Mouse (Mus musculus) layer of hippocampus, postnatal 14 days (tissue): ENCODE results near the gene Pipox. TPM values are rescaled to one million over a fixed set of nuclear protein-coding genes. Genes with fewer than 3 reads are reported as not detected.

Experiments
- DNase-seq, 2 experiments: peaks; one replicate each; pipeline ENCODE4 v3.0.0; 2021 to 2022; ENCODE audit warnings: low spot score in 2 of 2, mixed read lengths in 1 of 2
- total RNA-seq, 2 experiments: library from RNA; stranded (reverse); gene quantifications; 2 replicates each; pipeline ENCODE4 v1.2.3; 2021

The Pipox gene
- total RNA-seq, 2 experiments from 2014 or later = 0.88 to 1.4 TPM

DNA sequence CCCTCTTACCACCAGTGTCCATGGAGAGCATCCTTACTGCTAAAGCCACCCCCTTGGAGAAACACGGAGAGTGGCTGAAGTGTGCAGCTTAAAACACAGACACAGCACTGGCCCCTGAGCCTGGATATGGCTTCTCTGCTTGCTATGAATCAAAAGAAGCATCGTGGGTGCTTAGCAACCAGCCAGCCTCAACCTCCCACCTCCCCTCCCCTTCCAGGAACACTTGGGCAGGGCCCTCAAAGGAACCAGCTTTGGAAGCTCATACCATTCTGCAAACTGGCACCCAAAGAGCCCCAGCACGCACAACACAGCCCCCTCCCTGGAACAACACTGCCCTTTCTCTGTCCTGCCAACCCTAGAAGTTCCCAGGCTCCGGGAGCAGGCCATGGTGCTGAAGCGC lies 15.5 kb upstream of the Pipox start:
- DNase-seq = no peak

DNA sequence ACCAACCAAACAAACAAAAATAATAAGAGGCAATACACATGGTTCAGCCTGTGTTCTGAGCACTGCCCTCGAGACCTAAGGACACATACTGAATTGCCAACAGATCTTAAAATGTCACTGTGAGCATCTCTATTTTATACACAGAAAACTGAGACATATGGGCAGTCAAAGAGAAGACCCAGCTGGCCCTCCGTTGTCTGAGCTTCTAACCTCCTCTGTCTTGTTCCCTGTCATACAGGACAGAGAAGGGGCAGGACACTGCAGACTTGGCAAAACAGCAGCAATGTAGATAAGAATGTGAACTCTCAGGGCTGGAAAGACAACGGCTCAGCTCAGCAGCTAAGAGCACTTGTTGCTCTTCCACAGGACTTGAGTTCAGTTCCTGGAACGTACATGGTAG lies 14.6 kb upstream of the Pipox start:
- no peak for DNase-seq

DNA sequence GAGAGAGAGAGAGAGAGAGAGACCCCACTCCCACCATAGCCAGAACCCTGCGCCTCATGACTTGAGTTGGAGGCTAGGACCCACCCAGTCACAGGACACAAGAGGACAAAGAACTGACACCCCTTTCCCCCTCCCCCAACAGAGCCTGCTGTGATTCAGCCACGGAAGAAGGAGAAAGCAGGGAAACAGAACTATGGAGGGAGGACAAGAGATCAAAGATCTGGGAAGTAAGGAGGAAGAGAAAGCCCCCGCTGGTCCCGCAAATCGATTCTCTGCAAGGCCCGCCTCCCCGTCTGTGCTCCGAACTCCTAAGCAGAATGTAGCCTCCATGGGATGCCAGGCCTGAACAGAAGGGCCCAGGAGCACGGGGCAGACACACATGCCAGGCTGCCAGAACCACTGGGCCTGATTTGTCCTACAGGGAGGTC lies 12.9 kb upstream of the Pipox start:
- DNase-seq = no peak

DNA sequence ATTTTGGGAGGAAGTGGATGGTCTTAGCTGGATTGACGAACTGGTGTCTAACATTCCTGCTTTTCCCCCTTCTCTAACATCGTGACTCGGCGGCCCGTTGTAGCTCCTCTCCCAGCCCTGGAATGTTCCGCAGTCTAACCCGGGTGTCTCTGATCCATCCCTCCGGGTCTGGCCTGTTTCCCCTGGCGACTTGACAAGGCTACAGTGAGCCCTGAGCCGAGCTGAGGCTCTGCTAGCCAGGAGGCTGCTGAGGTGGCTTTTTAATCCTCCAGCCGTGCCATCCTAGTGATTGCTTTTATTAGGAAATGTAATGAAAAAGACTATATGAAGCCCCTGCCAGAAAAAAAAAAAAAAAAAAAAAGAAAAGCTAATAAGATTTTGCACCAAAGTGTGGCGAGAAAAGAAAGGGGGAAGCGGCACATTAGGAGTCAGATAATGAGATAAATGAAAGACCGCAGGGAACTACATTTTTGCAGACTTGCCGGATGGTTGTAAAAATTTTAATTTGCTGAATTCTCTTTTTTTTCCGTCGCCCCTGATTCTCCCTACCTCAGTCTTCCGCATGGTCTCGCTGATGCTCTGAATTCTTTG lies 12.3 kb upstream of the Pipox start:
- peak in 1 of 2 experiments; percentile 65 for DNase-seq

DNA sequence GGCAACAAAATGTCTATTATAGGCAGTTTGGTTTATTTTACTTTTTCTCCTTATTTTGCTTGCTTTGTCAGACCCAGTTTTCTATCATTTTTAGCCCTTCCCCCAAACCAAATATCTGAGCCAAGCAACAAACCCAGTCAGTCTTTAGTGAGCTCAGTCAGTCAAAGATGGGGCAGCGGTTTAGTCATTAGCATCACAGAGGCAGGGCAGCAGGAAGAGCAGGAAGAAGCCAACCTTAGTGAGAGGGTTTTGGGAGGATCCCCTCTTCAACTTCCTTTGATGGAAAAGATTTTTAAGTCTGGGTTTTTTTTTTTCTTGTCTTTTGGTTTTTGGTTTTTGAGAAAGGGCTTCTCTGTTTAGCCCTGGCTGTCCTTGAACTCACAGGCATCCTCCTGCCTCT lies 10.8 kb upstream of the Pipox start:
- no peak for DNase-seq

DNA sequence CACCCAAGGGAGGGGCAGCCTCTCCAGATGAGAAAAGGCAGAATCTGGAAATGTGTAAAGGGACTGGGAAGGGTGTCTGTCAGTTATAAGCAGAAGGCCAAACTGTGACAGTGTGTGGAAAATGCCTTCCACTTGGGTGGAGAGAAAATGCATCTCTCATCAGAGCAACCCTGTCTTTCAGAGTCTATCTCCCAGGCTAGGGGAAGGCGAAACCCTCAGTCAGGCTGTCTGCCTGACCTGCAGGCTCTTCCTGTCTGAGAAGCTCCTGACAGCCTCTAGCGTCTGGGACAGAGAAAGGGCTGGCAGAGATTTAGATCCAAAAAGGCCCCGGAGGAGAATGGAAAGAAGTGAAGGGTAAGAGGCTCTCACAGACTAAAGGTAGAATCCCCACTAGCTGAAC lies 9.9 kb upstream of the Pipox start:
- no peak for DNase-seq

DNA sequence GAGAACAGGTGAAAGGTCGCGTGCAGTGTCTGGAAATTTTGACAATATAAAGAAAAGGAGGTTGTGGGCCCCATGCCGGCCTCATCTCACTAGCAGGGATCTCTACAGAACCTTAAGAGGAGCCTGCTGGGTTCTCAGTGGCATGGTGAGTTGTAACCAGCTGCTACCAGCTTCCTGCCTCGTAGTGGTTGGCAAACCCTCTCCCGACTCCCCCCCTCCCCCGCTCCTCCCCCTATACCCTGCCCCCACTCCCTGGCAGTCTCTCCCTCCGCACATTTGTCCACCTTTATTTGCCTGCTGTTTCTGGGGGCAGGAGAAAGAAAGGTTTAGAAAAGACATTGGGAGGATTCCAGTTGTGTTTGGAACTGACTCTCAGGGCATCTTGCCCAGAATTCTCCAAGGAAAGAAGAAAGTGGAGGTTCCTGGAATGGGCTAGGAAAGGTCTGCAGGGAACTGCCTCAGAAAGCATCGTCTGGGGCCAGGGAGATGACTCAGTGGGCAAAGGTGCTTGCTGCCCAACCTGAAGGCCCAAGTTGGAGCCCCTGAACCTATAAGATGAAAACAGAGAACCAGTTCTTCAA lies 8.0 kb upstream of the Pipox start:
- no peak for DNase-seq

DNA sequence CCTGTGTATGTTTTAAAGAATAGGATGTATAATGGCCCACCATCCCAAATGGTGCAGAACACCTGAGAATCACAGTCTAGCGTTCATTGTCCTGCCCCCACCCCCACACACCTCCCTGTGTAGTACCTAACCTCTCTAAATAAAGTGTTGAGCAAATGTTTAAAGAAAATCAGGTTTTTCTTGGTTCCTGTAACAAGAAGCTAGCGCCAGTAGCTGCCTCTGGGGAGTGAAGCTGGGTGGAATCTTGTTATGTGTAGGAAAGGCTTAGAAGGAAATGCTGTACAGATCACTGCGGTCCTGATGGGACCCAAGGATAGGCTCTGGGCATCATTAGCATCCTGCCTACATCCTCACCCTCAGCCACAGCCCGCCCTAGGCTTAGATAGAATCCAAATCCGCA lies 7.5 kb upstream of the Pipox start:
- no peak for DNase-seq

DNA sequence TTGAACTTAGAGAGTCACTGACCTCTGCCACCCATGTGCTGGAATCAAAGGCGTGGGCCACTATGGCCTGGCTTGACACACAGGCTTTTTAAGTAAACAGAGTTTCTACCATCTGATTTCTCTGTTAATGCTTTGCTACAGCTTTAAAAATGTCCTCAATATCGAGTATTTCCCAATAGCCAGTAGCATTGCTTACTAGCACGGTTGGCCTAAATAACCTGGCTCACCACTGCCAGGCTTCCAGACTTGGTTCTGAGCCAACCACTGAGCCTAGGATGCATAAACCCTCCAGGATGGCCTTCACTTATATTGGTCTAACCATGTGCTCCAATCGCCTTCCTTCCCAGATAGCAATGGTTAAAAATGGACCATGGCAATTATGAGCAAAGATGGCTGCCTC lies 6.8 kb upstream of the Pipox start:
- no peak for DNase-seq

DNA sequence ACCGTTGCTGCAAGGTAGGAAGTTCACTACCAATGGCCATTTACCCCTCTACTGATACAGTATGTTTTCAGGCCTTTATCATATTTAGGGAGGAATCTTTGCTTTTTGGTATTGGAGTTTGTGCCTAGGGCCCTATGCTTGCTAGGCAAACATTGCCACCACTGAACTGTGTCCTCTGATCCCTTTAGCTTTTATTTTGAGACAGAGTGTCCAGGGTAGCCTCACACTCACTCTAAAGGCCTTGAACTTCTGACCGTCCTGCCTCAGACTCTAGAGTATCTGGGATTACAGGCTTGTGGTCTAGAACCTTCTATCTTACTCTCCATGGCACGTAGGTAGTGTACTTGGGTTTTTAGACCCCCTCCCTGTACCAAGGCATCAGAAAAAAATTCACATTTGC lies 6.3 kb upstream of the Pipox start:
- no peak for DNase-seq

DNA sequence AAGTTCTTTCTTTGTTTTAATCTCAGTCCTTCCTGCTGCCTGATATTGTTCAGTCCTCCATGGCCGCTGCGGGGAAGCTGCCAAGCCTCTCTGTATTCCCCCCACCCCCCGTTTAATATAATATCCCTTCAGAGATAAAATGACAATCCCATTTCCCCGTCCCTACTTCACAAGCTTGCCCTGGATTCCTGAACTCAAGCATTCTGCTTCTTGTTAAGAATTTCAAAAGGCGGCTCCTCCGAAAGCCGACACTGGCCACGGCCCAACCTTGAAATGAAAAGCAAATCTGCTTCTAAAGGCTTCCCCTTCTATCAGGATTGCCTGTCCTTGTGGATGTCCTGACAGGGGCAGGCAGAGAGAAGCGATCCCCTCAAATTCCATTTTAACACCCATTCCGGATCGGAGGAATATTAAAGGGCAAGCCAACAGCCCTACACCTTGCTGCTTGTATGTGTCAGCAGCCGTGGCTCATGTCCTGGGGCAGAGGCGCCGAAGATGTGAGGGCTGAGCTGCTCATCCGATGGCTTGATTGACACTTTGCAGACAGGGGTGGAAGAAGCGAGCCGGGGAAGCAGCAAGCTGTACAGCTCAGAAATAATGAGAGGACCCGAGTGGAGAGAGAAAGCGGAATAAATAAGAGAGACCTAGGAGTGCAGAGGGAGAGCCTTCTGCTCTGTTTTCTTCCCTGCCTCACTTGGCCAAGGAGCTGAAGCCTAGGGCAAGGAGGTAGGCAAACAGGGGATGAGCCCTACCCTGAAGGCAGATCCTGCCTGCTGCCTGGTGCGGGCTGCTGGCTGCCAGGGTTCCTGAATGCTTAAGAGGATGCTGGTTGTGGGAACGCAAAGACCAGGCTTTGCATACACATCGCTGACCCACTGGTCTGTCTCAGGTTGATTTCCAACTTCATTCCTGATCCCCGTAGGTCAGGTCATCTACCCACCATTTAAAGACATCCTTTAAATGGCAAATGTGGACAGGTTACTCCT lies 3.2 kb upstream of the Pipox start:
- DNase-seq = no peak

DNA sequence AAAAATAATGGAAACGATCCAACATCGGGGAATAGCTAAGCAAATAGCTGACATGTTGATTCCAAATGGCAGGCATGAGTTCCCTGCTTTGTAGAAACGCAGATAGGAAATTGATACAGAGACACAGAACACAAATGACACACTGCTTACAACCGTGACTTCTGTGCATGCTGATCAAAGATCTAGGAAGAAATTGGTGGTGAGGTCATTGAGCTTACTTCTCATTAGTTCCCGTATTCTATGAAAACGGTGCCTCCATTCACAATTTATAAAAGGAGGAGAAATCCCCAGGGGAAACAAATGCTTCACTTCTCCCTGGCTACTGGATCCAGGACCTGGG lies 2.6 kb upstream of the Pipox start:
- DNase-seq = no peak

DNA sequence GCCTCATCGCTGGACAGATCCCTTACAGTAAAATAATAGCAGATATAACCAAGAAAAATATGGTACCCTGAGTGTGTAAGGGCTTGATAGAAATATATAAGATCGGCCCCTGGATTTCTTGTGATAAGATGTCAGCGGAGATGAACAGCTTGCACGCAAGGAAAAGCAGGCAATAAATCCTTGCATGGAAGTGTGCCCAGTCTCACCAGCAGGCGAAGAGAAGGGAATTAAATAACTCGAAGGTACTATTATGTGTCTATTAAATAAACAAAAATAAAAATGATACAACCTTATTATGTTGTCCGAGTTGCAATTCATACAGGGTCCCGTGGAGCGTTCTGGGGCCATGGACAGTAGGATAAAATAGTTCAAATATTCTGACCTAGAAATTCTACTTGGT lies 2.1 kb upstream of the Pipox start:
- DNase-seq = no peak

DNA sequence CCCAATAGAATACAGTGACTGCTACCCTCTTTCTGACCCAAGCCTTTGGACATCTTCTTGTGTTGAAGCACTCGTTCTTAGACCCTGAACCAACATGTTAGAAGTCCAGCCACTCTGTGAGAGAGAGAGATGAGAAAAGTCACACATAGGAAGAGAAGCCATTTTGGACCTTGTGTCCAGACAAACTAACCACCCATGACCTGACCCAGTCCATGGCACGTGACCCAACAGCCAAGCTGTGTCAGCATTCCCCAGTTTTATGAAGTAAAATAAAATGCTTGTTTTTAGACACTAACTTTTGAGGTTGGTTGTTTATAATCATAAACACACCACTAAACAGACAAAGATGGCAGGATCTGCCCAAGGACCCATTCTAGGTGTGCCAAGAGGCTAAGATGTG lies 1.1 kb upstream of the Pipox start:
- DNase-seq = no peak

DNA sequence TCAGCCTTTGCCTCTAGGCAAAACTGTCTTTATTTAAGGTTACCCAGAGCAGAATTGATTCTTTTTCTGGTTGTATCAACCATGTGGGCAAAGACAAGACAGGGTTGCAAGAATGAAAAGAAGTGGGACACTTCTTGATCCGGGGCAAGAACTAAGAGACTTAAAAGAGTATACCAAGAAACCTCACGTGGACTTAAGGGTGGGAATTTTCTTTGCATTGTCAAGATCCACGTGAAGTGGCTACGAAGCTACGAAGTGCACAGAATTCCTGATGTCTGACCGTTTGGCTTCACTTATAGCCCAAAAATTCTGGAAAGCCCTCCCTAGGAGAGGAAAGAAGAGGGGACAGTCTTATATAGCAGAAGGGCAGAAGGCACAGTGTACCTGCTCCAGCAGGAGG lies 613 bp downstream of the Pipox start:
- no peak for DNase-seq

DNA sequence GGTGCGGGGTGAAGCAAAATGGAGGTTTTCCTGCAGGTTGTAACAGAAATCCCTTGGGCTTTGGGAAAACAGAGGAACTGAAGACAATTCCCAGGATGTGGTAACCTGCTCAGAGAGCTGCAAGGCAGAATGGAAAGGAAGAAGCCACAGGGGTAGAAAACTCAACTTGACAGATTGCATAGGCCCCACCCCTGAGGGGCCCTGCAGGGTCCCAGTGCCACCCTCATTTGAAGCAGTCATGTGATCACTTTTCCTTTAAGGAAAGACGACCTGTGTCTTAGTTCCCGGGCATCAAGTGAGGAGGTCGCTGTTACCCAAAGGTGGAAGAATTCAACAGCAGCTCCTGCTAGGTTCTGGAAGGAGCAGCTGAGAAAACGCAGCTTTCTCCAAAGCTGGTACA lies 1.0 kb downstream of the Pipox start:
- no peak for DNase-seq

DNA sequence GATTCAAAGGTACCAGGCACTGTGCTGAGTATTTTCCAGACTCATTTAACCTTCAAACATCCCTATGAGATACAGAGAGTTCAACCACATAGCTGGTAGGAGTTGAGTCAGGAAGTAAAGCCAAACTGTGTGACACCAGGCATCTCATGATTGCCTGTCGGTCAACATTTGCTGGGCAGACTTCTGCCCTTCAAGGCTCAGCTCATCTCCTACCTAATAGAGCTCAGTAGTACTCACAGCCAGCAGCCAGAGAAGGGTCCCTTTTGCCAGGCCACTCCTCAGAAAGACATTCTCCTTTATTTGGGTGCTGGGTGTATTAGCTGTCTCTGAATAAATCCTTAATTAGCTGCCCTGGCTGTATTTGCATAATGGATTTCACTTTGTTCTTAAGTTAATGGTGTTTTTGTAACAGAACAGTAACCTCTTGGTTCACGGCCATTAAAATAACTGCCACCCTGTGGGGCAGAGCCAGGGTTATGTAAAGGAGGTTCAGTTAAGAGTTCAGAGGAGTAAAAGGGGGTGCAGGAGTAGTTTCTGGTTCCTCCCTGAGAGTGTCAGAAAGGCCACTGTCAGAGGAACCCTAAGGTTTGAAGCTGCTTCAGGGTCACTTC lies 3.1 kb downstream of the Pipox start:
- no peak for DNase-seq

DNA sequence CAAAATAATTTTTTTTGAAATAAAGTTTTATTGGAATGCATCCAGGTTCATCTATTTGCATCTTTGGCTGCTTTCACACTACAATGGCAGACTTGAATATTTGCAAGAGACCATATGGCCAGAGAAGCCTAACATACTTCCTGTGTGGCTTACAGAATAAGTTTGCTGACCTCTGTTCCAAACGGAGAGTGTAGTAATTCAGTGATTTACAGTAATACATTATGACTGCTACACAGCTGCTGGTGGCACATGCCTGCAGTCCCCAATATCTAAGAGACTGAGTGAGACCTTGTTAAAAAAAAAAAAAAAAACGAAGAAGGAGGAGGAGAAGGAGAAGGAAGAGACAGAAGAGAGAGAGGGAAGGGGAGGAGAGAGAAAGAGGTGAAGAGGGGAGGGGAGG lies 4.4 kb downstream of the Pipox start:
- no peak for DNase-seq

DNA sequence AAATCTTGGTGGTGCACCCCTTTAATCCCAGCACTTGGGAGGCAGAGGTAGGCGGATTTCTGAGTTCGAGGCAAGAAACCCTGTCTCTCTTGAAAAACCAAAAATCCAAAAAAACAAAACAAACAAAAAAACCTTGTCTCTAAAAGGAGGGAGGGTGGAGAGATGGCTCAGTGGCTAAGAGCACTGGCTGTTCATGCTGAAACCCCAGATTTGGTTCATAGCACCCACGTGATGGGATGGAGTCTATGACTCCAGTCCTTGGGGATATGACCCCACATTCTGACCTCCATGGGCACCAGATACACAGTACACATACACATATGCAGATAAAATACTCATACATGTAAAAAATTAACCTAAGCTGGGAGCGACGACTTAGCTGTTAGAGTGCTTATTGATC lies 5.0 kb downstream of the Pipox start:
- no peak for DNase-seq

DNA sequence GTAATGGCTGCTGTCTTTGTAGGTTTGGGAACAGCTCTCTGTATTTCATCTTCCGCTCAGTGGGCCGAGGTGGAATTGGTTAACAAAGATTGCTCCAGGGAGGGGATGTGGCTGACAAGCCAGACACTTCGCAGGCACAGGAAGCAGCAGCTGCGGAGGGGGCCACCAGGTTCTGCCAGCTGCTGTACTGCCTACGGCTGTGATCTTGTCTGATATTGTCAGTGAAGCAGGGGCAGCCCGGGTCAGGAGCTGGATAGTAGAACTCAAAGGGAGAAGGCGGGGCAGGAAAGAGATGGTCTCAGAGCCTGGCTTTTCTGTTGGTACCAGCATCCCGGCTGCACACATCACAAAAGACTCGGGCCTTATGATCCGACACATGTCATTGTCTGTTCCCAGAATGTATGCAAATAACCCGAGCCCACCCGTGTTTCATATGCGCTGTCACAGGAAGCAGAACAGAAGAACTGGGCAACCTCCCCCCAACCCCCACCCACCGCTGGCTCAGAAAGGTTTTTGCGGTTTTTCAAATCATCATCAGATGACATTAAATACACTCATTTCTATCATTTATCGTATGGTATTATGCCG lies 6.4 kb downstream of the Pipox start:
- peak in 1 of 2 experiments; percentile 58 for DNase-seq

DNA sequence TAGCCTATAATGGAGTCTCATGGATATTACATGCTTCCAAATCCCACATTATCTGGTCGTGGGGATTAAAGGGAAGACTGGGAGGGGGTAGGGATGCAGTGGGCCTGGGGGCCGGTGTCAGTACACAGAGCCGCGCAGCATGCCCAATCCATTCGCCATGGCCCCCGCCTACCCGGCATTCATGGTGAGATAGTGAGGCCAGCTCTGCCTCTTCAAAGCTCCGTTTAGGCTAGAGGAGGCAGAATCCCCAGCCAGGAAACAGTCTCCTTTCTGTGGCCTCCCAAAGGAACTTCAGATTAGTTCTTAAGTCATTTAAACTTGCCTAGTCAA lies 8.7 kb downstream of the Pipox start:
- no peak for DNase-seq
